Comparison of ENCODE assay signal across 10 mouse cellular contexts in genomic region chr9:74862096-74862780, GRCm38 (mm10). TPM values are rescaled to one million over a fixed set of nuclear protein-coding genes. Genes with fewer than 3 reads are reported as not detected.
A peak's percentile ranks its signal among the peaks of the same experiment; 100 is the strongest.
DNase-seq lines count a peak whose midpoint lies in the region; ATAC-seq and TF ChIP-seq lines count a peak whose summit lies in the region.
"Had no signal": no experiment of that assay in that cellular context is flagged by ENCODE, and none has a peak within 500 bp of the region (broad histone marks: within the 10 kb centered on the region; RNA-seq: fewer than 3 reads in every experiment).

No protein-coding gene starts in this region.

- no peak for TF ChIP-seq POLR2A in olfactory bulb, adult 2 months (IDR thresholded peaks at IDR 0.05; ENCODE audit: insufficient read depth, low read depth, low read length)

- peaks cover 100% of the 10 kb centered on the region for H3K27me3 ChIP-seq in lung, embryonic 15.5 days
- H3K27me3 ChIP-seq in limb, embryonic 11.5 days (ENCODE audit: control insufficient read depth, insufficient read depth, low read length), result peaks cover 92% of the 10 kb centered on the region

- peak overlapping the region; percentile 47 for H3K4me3 ChIP-seq in lung, embryonic 15.5 days
- peak overlapping the region; percentile 45 for H3K4me3 ChIP-seq in limb, embryonic 11.5 days (ENCODE audit: low read depth, low read length)
- peak overlapping the region; percentile 36; the same call in 1 of the 2 replicates for H3K4me3 ChIP-seq in olfactory bulb, adult 2 months (ENCODE audit: insufficient read depth, low read depth, low read length)

- peak; percentile 18 to 38 for DNase-seq in adrenal gland, adult (ENCODE audit: inconsistent age in 2 of 2, low spot score in 1 of 2)
- DNase-seq in adrenal gland, postnatal 4 days (ENCODE audit: low spot score in 2 of 2), result no peak
- DNase-seq in lung, postnatal 4 days, result no peak
- DNase-seq in limb, embryonic 11.5 days (ENCODE audit: low spot score), result peak; percentile 57
- no peak for DNase-seq in c-Kit-positive CD71-positive TER-119-positive erythroid progenitor cells, embryonic 14.5 days (ENCODE audit: low spot score)
- DNase-seq in natural killer cell, adult 2 months (ENCODE audit: low spot score in 2 of 2), result no peak
- DNase-seq: cerebellum, adult 8-10 months had no signal

- H3K4me1 ChIP-seq in lung, embryonic 15.5 days, result peaks cover 33% of the 10 kb centered on the region
- H3K4me1 ChIP-seq in limb, embryonic 11.5 days (ENCODE audit: control insufficient read depth, insufficient read depth, low read length), result 0 out of 2 replicates have a peak, but pooled peaks cover 6% of the 10 kb centered on the region
- peaks cover 24% of the 10 kb centered on the region for H3K4me1 ChIP-seq in olfactory bulb, adult 2 months (ENCODE audit: control insufficient read depth, insufficient read depth, low read length)

- no peak for TF ChIP-seq CTCF in olfactory bulb, adult 2 months (IDR thresholded peaks at IDR 0.05; ENCODE audit: insufficient read depth, low read depth, low read length)

- no peak overlapping the region for H3K27ac ChIP-seq in lung, embryonic 15.5 days
- no peak overlapping the region for H3K27ac ChIP-seq in limb, embryonic 11.5 days (replicated peaks; ENCODE audit: low read depth, low read length)
- H3K27ac ChIP-seq in olfactory bulb, adult 2 months (ENCODE audit: insufficient read depth, low read depth, low read length), result no peak overlapping the region
- H3K27ac ChIP-seq: macrophage had no signal

- under 1% methylated on average over 47 of the region's 48 CpGs for WGBS in lung, embryonic 15.5 days
- under 1% methylated on average over 48 of the region's 48 CpGs for WGBS in limb, embryonic 11.5 days
- WGBS in olfactory bulb, adult 2 months, result 2% methylated on average over 48 of the region's 48 CpGs

- no peaks in the 10 kb centered on the region for H3K9me3 ChIP-seq in lung, embryonic 15.5 days
- no peaks in the 10 kb centered on the region for H3K9me3 ChIP-seq in limb, embryonic 11.5 days (ENCODE audit: control insufficient read depth, low read length)

- peak overlapping the region; percentile 39; the same call in 1 of the 2 replicates for H3K9ac ChIP-seq in lung, embryonic 15.5 days
- no peak overlapping the region; the same call in 1 of the 2 replicates for H3K9ac ChIP-seq in limb, embryonic 11.5 days (ENCODE audit: low read length)

- no peak for ATAC-seq in lung, embryonic 15.5 days (ENCODE audit: borderline replicate concordance, extremely low read depth, low FRiP score, low TSS enrichment)
- 0 out of 2 replicates have a peak, but pooled peaks have one; percentile 17 for ATAC-seq in limb, embryonic 11.5 days (ENCODE audit: insufficient number of reproducible peaks, low FRiP score, low TSS enrichment, low read depth)

- no peaks in the 10 kb centered on the region for H3K36me3 ChIP-seq in lung, embryonic 15.5 days
- H3K36me3 ChIP-seq in limb, embryonic 11.5 days (ENCODE audit: control insufficient read depth, insufficient read depth, low read length), result no peaks in the 10 kb centered on the region

- H3K4me2 ChIP-seq in lung, embryonic 15.5 days, result peak overlapping the region; percentile 99
- H3K4me2 ChIP-seq in limb, embryonic 11.5 days (ENCODE audit: low read depth, severe bottlenecking), result peak overlapping the region; percentile 93

RNA-seq across cellular contexts. Expression of gene Onecut1, which starts 0.5 kb away (rescaled TPM):
- 1 to 10 TPM; 1.4 to 2.4 TPM for total RNA-seq in adrenal gland, postnatal 4 days (2021)
- 0.06 TPM in 1 of 2 replicates, not detected in the other for polyA plus RNA-seq in lung, embryonic 15.5 days (2015; fragmentation: Nextera tagmentation; extraction: Ambion mirVana)
- polyA plus RNA-seq in limb, embryonic 11.5 days (2014; fragmentation: Nextera tagmentation; extraction: Ambion mirVana), result 0.09 TPM in 1 of 2 replicates, not detected in the other
- not detected in 2 replicates for polyA plus RNA-seq in olfactory bulb, adult 2 months (2012; ENCODE audit: insufficient read depth, insufficient read length, low replicate concordance, missing spikeins)
- polyA plus RNA-seq: macrophage had no signal

Comparison
In these comparisons a context has a peak if more than half of its experiments do, and no peak if none do; other contexts are left out.
1. DNase-seq: peak in adrenal gland, adult (2 of 2) and limb, embryonic 11.5 days (single experiment); none in adrenal gland, postnatal 4 days (0 of 2), lung, postnatal 4 days (0 of 2), c-Kit-positive CD71-positive TER-119-positive erythroid progenitor cells, embryonic 14.5 days (single experiment) and natural killer cell, adult 2 months (0 of 2).
2. Peak in every context shown above with its lines, with median percentiles within 50 percentile points of each other: H3K4me3 ChIP-seq.